Mouse (Mus musculus) small intestine, adult 2 months (tissue): ENCODE measurements around the gene Ptprr.

Source experiments
- CTCF ChIP-seq: fragments of 200-500 bp; IDR thresholded peaks from 2 replicates; pipeline ENCODE4 v1.5.1; 2012; ENCODE audit warnings: low read depth, mild to moderate bottlenecking, control low read depth, inconsistent platforms, low read length, moderate library complexity, mixed read lengths; ENCODE audit not compliant: insufficient replicate concordance, insufficient read length; ENCODE audit errors: extremely low read depth
- POLR2A ChIP-seq: fragments of 200-500 bp; IDR thresholded peaks from 2 replicates; pipeline ENCODE4 v1.6.1; 2012; ENCODE audit warnings: low read depth, mild to moderate bottlenecking, control low read depth, inconsistent platforms, low read length, moderate library complexity

DNA sequence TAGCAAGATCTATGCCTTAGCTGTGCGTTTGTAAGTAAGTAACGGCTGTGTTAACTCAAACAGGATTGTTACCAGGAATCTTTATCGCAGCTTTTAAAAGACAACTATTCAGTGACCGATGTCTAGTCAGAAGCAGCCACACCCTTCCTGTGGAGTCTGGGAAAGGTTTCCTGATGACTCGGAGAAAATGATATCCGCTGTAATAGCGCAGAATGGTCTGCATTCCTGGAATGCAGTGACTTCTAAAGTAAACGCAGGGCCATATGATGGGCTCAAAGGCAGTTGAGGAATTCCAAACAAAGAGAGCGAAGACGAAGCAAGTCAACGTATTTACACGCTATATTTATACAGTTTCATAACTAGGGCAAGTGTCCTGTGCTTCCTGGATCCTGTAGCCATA, 279.8 kb downstream of the Ptprr start:
- TF ChIP-seq POLR2A (no peak), CTCF (no peak)
